Mouse (Mus musculus) cerebellum, adult 2 months (tissue): Measurements from ENCODE around the gene Gm38394. TPM values are rescaled to one million over a fixed set of nuclear protein-coding genes. Genes with fewer than 3 reads are reported as not detected.

Experiments used
- DNase-seq, 2 experiments: peaks; one replicate each; pipeline ENCODE4 v3.0.0; 2021
- H3K27ac ChIP-seq: fragments of 200-500 bp; 2 replicates; pipeline ENCODE4 v1.5.1; 2012; ENCODE audit warnings: low read length, control low read depth, inconsistent platforms; ENCODE audit not compliant: insufficient read depth
- H3K27me3 ChIP-seq: fragments of 200-500 bp; 2 replicates; pipeline ENCODE4 v1.6.1; 2012; ENCODE audit warnings: inconsistent platforms, mild to moderate bottlenecking, low read length, moderate library complexity; ENCODE audit not compliant: control insufficient read depth, insufficient read depth
- H3K4me1 ChIP-seq: fragments of 200-500 bp; 2 replicates; pipeline ENCODE4 v1.6.1; 2011; ENCODE audit warnings: low read length; ENCODE audit not compliant: control insufficient read depth, insufficient read depth
- H3K4me3 ChIP-seq: fragments of 200-500 bp; replicated peaks from 2 replicates; pipeline ENCODE3; 2011; ENCODE audit warnings: mild to moderate bottlenecking, low read depth, low read length, control low read depth; ENCODE audit not compliant: insufficient read depth
- CTCF ChIP-seq: fragments of 200-500 bp; IDR thresholded peaks from 2 replicates; pipeline ENCODE4 v1.5.1; 2011; ENCODE audit warnings: low read depth, mild to moderate bottlenecking, control low read depth, low read length, moderate library complexity, borderline replicate concordance; ENCODE audit not compliant: insufficient read depth
- POLR2A ChIP-seq: fragments of 200-500 bp; IDR thresholded peaks from 2 replicates; pipeline ENCODE4 v1.6.1; 2011; ENCODE audit warnings: low read length, control low read depth, borderline replicate concordance; ENCODE audit not compliant: insufficient read depth
- WGBS: fragments of 180-500 bp; shearing (Covaris S2); methylation state at CpG from one replicate; pipeline ENCODE4 v1.1.7; 2018; 5-methylcytosine and 5-hydroxymethylcytosine counted together
- polyA plus RNA-seq: library from polyadenylated mRNA; depleted of rRNA; stranded (reverse); fragments of >200 nt; gene quantifications from 2 replicates; pipeline ENCODE4 v1.2.3, GENCODE M21; 2012

Gene Gm38394
- polyA plus RNA-seq, 1 experiment = 5.5 TPM

DNA sequence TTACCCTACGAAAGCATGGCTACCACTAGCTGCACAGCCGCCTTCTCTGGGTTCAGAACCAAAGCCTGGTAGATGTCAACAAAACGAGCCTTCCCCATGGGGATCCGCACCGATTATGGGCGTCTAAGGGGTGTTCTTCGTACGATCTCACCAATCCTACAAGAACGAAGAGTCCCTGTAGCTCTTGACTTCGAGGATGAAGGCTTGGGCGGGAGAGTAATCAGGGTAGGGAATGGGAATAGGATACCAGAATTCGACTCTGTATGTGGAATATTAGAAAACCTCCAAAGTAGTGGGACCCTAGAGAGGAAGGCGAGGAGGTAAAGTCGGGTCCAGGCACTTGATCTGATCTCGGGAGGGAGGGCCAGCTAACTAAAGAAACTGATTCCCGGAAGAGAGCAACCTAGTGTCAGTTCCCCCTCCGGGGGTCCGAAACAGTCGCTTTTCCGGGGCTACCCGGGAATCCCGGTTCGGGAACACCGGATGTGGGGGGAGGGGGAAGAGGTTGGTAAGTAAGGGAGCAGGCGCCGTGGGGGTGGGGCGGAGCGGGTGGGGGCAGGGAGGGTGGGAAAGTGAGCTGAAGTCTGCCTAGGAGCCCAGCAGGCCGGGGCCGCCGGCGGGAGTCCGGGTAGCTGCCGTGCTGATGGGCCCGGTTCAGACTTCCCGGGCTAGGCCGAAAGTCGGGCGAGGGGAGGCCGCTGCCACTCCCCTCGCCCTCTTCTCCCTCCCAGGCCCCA, 484 bp downstream of the Gm38394 start, which contains the start of gene Zbed6:
Gene Zbed6 (minus strand): TSS at position 420 of the 737 bp plus-strand sequence.
- H3K4me3 ChIP-seq = peak within 1 kb of the TSS; percentile 95
- TF ChIP-seq POLR2A = no peak
- no peak for TF ChIP-seq CTCF
- WGBS = 1% methylated on average over 41 of the region's 41 CpGs

DNA sequence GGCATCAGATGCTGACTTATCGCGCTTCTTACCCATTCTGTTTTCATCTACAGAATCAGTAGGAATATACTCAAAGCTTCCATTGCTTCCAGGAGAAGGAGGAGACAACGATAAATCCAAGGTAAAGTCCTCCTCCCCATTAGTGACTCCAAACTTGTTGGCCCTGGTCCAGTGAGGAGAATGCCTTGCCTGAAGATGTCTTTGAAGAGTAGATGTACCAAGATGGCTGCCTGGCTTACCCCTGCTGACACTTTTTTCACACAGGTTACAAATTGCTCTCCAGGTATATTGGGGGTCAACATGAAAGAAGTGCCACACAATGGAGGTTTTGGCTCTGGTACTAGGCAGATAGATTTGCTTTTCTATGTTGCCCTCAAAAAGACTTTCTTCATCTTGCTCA, 2.2 kb downstream of the Gm38394 start:
- Histone ChIP-seq H3K27ac (no peak overlapping the region), H3K4me3 (no peak overlapping the region), H3K4me1 (peaks cover 14% of the 10 kb centered on the region; the same call in 1 of the 2 replicates), H3K27me3 (no peaks in the 10 kb centered on the region)
- DNase-seq = no peak
- WGBS = 60% methylated on average over 3 of the region's 3 CpGs
- TF ChIP-seq CTCF (no peak), POLR2A (no peak)

More for the DNA sequence above, 484 bp downstream of the Gm38394 start, which contains the start of gene Zbed6:
- DNase-seq = peak; percentile 30 to 63
- Histone ChIP-seq H3K4me1 (peaks cover 7% of the 10 kb centered on the region; the same call in 1 of the 2 replicates), H3K27me3 (no peaks in the 10 kb centered on the region), H3K27ac (peak within 1 kb of the TSS; percentile 67; the same call in 1 of the 2 replicates)

- Histone ChIP-seq H3K27me3 (no peaks in the 10 kb centered on the region), H3K4me1 (peaks cover 19% of the 10 kb centered on the region; the same call in 1 of the 2 replicates), H3K27ac (no peak overlapping the region), H3K4me3 (no peak overlapping the region)
- WGBS = 32% methylated on average over 5 of the region's 5 CpGs
- TF ChIP-seq CTCF (no peak), POLR2A (no peak)
- DNase-seq = peak; percentile 27 to 42
These were observed 4.3 kb downstream of the Gm38394 start for GRCm38 (mm10) chr1:133656811-133657210.

DNA sequence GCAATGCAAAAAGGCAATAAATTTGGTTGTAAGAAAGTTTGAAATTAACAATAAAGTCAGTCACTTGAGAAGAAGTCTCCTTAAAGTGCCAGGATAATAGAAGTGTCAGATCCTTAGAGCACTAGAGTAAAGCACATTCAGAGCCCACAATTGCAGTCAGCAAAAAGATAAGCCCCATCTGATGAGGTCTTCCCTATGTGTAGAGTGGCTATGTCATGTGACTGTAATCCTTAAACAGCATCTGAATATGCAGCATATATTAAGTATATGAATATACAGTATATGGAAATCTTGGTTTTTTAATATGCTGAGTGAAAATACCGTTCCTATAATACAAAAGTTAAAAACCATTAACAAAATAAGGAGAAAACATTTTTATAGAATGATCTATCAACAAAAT, 8.1 kb downstream of the Gm38394 start:
- Histone ChIP-seq H3K27ac (no peak overlapping the region), H3K27me3 (no peaks in the 10 kb centered on the region), H3K4me1 (peaks cover 16% of the 10 kb centered on the region; the same call in 1 of the 2 replicates), H3K4me3 (no peak overlapping the region)
- DNase-seq = no peak
- WGBS = 90% methylated on average over 1 of the region's 1 CpGs
- TF ChIP-seq POLR2A (no peak), CTCF (no peak)

DNA sequence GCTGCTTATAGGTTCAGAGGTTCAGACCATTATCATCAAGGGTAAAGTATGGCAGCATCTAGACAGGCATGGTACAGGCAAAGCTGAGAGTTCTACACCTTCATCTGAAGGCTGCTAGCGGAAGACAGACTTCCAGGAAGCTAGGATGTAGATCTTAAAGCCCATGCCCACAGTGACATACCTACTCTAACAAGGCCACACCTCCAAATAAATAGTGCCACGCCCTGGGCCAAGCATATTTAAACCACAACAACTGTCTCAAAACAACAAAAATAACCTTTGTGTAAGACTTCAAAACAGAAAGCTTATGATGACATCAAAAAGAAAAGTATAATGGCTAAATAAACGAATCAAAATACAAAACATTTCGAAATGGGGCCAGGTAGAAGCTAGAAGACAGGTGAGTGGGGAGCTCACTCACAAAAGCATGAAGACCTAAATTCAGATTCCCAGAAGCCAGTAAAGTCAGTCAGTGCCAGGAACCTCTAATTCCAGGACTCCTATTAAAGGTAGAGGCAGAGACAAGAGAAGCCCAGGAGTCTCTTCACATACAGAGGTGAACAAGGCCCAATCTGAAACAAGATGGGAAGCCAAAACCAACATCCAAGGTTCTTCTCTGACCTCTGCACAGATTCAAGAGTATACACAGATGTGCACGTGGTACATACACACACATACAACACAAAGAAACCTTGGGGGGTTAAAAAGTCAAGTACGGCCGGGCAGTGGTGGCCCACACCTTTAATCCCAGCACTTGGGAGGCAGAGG, 10.6 kb downstream of the Gm38394 start:
- H3K27me3 ChIP-seq = no peaks in the 10 kb centered on the region
- no peak overlapping the region for H3K27ac ChIP-seq
- TF ChIP-seq POLR2A = no peak
- H3K4me3 ChIP-seq = no peak overlapping the region
- peaks cover 13% of the 10 kb centered on the region; the same call in 1 of the 2 replicates for H3K4me1 ChIP-seq
- WGBS = 95% methylated on average over 7 of the region's 7 CpGs
- no peak for DNase-seq

DNA sequence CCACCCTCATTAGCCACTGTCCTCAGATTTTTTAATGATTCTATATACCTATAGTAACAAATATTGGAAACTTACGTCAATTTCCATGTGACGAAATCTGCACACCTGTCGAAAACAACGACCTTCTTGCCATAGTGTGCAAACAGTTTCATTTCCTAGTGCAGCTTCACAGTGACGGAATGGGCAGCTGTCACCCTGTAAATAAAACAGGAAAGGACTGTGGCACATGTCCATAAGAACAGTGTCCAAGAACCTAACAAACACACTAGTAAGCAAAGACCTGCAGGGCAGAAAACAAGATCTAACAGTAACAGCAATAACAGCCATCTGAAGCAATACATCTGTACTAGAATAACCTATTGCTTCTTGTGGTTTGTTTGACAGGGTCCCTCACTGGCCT, 15.5 kb downstream of the Gm38394 start:
- H3K4me3 ChIP-seq = no peak overlapping the region
- 76% methylated on average over 5 of the region's 5 CpGs for WGBS
- TF ChIP-seq POLR2A (no peak), CTCF (no peak)
- DNase-seq = no peak
- H3K27me3 ChIP-seq = no peaks in the 10 kb centered on the region
- H3K4me1 ChIP-seq = 0 out of 2 replicates have a peak, but pooled peaks cover 2% of the 10 kb centered on the region
- no peak overlapping the region for H3K27ac ChIP-seq

DNA sequence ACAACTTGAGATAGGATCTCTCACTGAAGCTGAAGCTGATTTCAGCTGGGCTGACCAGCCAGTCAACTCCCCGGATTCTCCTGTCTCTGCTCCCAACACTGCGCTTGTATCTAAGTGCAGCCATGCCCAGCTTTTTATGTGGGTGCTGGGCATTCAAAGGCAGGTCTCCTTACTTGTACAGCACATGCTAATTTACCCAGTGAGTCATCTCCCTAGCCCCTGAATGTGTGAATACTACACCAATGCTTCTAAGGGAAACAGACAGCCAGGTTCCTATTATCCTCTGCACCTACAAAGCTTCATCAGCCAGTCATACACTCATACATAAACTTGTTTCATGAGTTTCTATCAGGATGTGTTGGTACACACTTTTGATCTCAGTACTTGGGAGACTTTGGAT, 20.0 kb downstream of the Gm38394 start:
- DNase-seq = no peak

DNA sequence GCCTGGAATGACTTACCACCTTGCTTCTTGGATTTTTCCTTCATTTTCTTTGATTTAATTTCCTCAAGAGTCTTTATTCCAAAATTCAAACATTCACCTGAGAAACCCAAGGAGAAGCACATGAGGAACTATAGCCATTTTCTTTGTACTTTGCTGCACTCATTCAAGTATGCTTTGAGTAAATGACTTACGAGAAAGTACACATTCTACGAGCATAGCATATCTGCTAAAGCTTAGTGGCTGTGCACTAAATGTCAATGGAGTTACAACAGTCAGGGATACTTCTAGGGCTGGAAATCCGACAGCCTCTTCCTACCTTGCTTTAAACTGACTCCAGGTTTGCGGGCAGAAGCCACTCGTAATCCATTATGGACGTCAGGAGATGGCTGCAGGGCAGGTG, 22.6 kb downstream of the Gm38394 start:
- no peaks in the 10 kb centered on the region for H3K4me1 ChIP-seq
- no peaks in the 10 kb centered on the region for H3K27me3 ChIP-seq
- 91% methylated on average over 6 of the region's 6 CpGs for WGBS
- no peak overlapping the region for H3K27ac ChIP-seq
- no peak for TF ChIP-seq CTCF
- TF ChIP-seq POLR2A = no peak
- H3K4me3 ChIP-seq = no peak overlapping the region
- DNase-seq = no peak

More for the DNA sequence above, 20.0 kb downstream of the Gm38394 start:
- 96% methylated on average over 2 of the region's 2 CpGs for WGBS
- no peak overlapping the region for H3K27ac ChIP-seq
- no peaks in the 10 kb centered on the region for H3K4me1 ChIP-seq
- no peaks in the 10 kb centered on the region for H3K27me3 ChIP-seq
- TF ChIP-seq CTCF (no peak), POLR2A (no peak)
- no peak overlapping the region for H3K4me3 ChIP-seq
